Mouse (Mus musculus): ENCODE measurements around the gene Nrros.
"Not testable (repeated sequence)": the region's sequence is repeated elsewhere in the genome, so short reads cannot be mapped to it uniquely, and the experiment has no call there.

Gene Nrros

GRCm38 (mm10) chr16:32120454-32120853 is 44.9 kb downstream of the Nrros start:
- in situ Hi-C loops (cut with MboI, MseI), result no loop called here

- in situ Hi-C loops (cut with MboI, MseI), result no loop called here
Observed at GRCm38 (mm10) chr16:32116186-32116585, 49.2 kb downstream of the Nrros start.

GRCm38 (mm10) chr16:32115781-32116180 is 49.6 kb downstream of the Nrros start:
- in situ Hi-C loops (cut with MboI, MseI), result no loop called here

- in situ Hi-C loops (cut with MboI, MseI), result loop anchor here (5.0 kb wide), 1 partner anchor 87 kb away; no protein-coding TSS in a partner anchor
Observed at GRCm38 (mm10) chr16:32114968-32115695, 50.3 kb downstream of the Nrros start.

GRCm38 (mm10) chr16:32114406-32114805 is 51.0 kb downstream of the Nrros start:
- in situ Hi-C loops (cut with MboI, MseI), result loop anchor here (5.0 kb wide), 1 partner anchor 88 kb away; no protein-coding TSS in a partner anchor

GRCm38 (mm10) chr16:32113541-32114218 is 51.7 kb downstream of the Nrros start:
- in situ Hi-C loops (cut with MboI, MseI), result loop anchor here (5.0 kb wide), 1 partner anchor 89 kb away; no protein-coding TSS in a partner anchor

- in situ Hi-C loops (cut with MboI, MseI), result loop anchor here (5.0 kb wide), 1 partner anchor 91 kb away; no protein-coding TSS in a partner anchor
Observed at GRCm38 (mm10) chr16:32110951-32111699, 54.3 kb downstream of the Nrros start.

- in situ Hi-C loops (cut with MboI, MseI), result no loop called here
Observed at GRCm38 (mm10) chr16:32108578-32108977, 56.8 kb downstream of the Nrros start.

GRCm38 (mm10) chr16:32108170-32108569 is 57.2 kb downstream of the Nrros start:
- in situ Hi-C loops (cut with MboI, MseI), result no loop called here

GRCm38 (mm10) chr16:32107342-32108045 is 57.9 kb downstream of the Nrros start:
- in situ Hi-C loops (cut with MboI, MseI), result no loop called here

- in situ Hi-C loops (cut with MboI, MseI), result no loop called here
Observed at GRCm38 (mm10) chr16:32105698-32106097, 59.7 kb downstream of the Nrros start.

- in situ Hi-C loops (cut with MboI, MseI), result no loop called here
Observed at GRCm38 (mm10) chr16:32102295-32102694, 63.1 kb downstream of the Nrros start.

GRCm38 (mm10) chr16:32099638-32100150 is 65.7 kb downstream of the Nrros start, which contains the start of the genes Pigx and Cep19:
Gene Pigx, minus strand, starts transcription at chr16:32099740.
Gene Cep19, plus strand, starts transcription at chr16:32099800.
- in situ Hi-C loops (cut with MboI, MseI), result no loop called here

GRCm38 (mm10) chr16:32098897-32099637 is 66.3 kb downstream of the Nrros start:
- in situ Hi-C loops (cut with MboI, MseI), result no loop called here

GRCm38 (mm10) chr16:32097757-32098156 is 67.6 kb downstream of the Nrros start:
- in situ Hi-C loops (cut with MboI, MseI), result not testable (repeated sequence)

All from T-helper 2 cell (primary cell).